Mouse (Mus musculus): ENCODE results near the gene Nrxn1. TPM values are rescaled to one million over a fixed set of nuclear protein-coding genes. Genes with fewer than 3 reads are reported as not detected.

Nrxn1 gene
- total and polyA plus RNA-seq, 3 experiments = not detected

- no peak overlapping the region for H3K9ac ChIP-seq (ENCODE audit: control insufficient read depth, low read depth, low read length, poor library complexity, severe bottlenecking)
- TF ChIP-seq GATA1 (IDR thresholded peaks at IDR 0.05; ENCODE audit: low read depth, low read length) (peak; percentile 45; the same call in 1 of the 2 replicates), MYB (IDR thresholded peaks at IDR 0.05; ENCODE audit: low read depth, low read length) (peak; percentile 74), RCOR1 (IDR thresholded peaks at IDR 0.05; ENCODE audit: low read depth, low read length) (peak; percentile 73), SMC3 (IDR thresholded peaks at IDR 0.05; ENCODE audit: low read depth, low read length) (no peak), CHD1 (IDR thresholded peaks at IDR 0.05; ENCODE audit: low read depth, low read length) (no peak), POLR2AphosphoS5 (IDR thresholded peaks at IDR 0.05; ENCODE audit: borderline replicate concordance, low read depth, low read length) (no peak), E2F4 (IDR thresholded peaks at IDR 0.05; ENCODE audit: borderline replicate concordance, low read depth, low read length) (no peak), USF1 (IDR thresholded peaks at IDR 0.05; ENCODE audit: low read depth, low read length) (peak; percentile 71), ETS1 (IDR thresholded peaks at IDR 0.05; ENCODE audit: low read depth, low read length) (peak; percentile 54), EP300 (IDR thresholded peaks at IDR 0.05; ENCODE audit: low read depth in 1 of 2, low read length in 2 of 2) (peak; percentile 40 to 64; a peak in 2 of 4 replicates), TCF12 (IDR thresholded peaks at IDR 0.05; ENCODE audit: low read depth, low read length) (peak; percentile 33; the same call in 1 of the 2 replicates)
- peak; percentile 64 for DNase-seq (ENCODE audit: low read depth, low spot score)
Measured at GRCm38 (mm10) chr17:90695086-90695584, 397.7 kb downstream of the Nrxn1 start.

GRCm38 (mm10) chr17:90684172-90684571, 408.7 kb downstream of the Nrxn1 start:
- no peak overlapping the region for H3K9ac ChIP-seq (ENCODE audit: control insufficient read depth, low read depth, low read length, poor library complexity, severe bottlenecking)
- no peaks in the 10 kb centered on the region for H3K4me1 ChIP-seq (ENCODE audit: control insufficient read depth in 1 of 2, insufficient read depth in 2 of 2, low read length in 2 of 2)
- H3K79me2 ChIP-seq (ENCODE audit: control insufficient read depth, insufficient read depth, low read length, poor library complexity) = no peaks in the 10 kb centered on the region
- TF ChIP-seq RAD21 (IDR thresholded peaks at IDR 0.05; ENCODE audit: low read depth, low read length) = no peak
- TF ChIP-seq USF2 (IDR thresholded peaks at IDR 0.05; ENCODE audit: borderline replicate concordance in 1 of 2, insufficient read depth in 1 of 2, low read depth in 1 of 2, low read length in 2 of 2) = no peak
- TF ChIP-seq TBP (IDR thresholded peaks at IDR 0.05; ENCODE audit: low read depth, low read length) = no peak
- no peak for TF ChIP-seq ZC3H11A (IDR thresholded peaks at IDR 0.05; ENCODE audit: low read depth, low read length)
- no peak for TF ChIP-seq MYB (IDR thresholded peaks at IDR 0.05; ENCODE audit: low read depth, low read length)
- no peak for TF ChIP-seq SIN3A (IDR thresholded peaks at IDR 0.05; ENCODE audit: low read length)
- TF ChIP-seq CHD1 (IDR thresholded peaks at IDR 0.05; ENCODE audit: low read depth, low read length) = no peak
- H3K36me3 ChIP-seq (ENCODE audit: control insufficient read depth in 1 of 2, insufficient read depth in 2 of 2, low read length in 2 of 2) = no peaks in the 10 kb centered on the region
- no peak overlapping the region for H3K4me3 ChIP-seq (ENCODE audit: control insufficient read depth in 1 of 2, insufficient read depth in 1 of 2, low read depth in 2 of 2, low read length in 2 of 2)
- H3K9me3 ChIP-seq (replicated peaks; ENCODE audit: insufficient read depth, low read length) = no peaks in the 10 kb centered on the region
- no peaks in the 10 kb centered on the region for H3K27me3 ChIP-seq (ENCODE audit: control insufficient read depth in 1 of 2, insufficient read depth in 2 of 2, low read length in 2 of 2)
- DNase-seq (ENCODE audit: low read depth, low spot score) = no peak
- no peak overlapping the region for H3K27ac ChIP-seq (ENCODE audit: control insufficient read depth, low read depth, low read length)

More at GRCm38 (mm10) chr17:90695086-90695584, 397.7 kb downstream of the Nrxn1 start:
- Histone ChIP-seq H3K4me3 (ENCODE audit: control insufficient read depth in 1 of 2, insufficient read depth in 1 of 2, low read depth in 2 of 2, low read length in 2 of 2) (no peak overlapping the region), H3K36me3 (ENCODE audit: control insufficient read depth in 1 of 2, insufficient read depth in 2 of 2, low read length in 2 of 2) (peaks cover 0 to 7% of the 10 kb centered on the region in 2 experiments; a peak in 2 of 4 replicates), H3K9me3 (replicated peaks; ENCODE audit: insufficient read depth, low read length) (no peaks in the 10 kb centered on the region), H3K27ac (ENCODE audit: control insufficient read depth, low read depth, low read length) (no peak overlapping the region), H3K27me3 (ENCODE audit: control insufficient read depth in 1 of 2, insufficient read depth in 2 of 2, low read length in 2 of 2) (no peaks in the 10 kb centered on the region), H3K4me1 (ENCODE audit: control insufficient read depth in 1 of 2, insufficient read depth in 2 of 2, low read length in 2 of 2) (peaks cover 4 to 13% of the 10 kb centered on the region in 2 experiments), H3K79me2 (ENCODE audit: control insufficient read depth, insufficient read depth, low read length, poor library complexity) (no peaks in the 10 kb centered on the region)

Measured in MEL (cell line).